Mouse (Mus musculus) hindbrain, embryonic 14.5 days (tissue): Measurements from ENCODE around the gene Gopc. TPM values are rescaled to one million over a fixed set of nuclear protein-coding genes. Genes with fewer than 3 reads are reported as not detected.
"Not testable (repeated sequence)": the region's sequence is repeated elsewhere in the genome, so short reads cannot be mapped to it uniquely, and the experiment has no call there.

Experiments used
- ATAC-seq: fragments of 200-750 bp; cut with Nextera tagmentation; 2 replicates; pipeline ENCODE4 v1.8.0; 2017; ENCODE audit warnings: moderate number of reproducible peaks, mild to moderate bottlenecking, moderate TSS enrichment, moderate library complexity; ENCODE audit not compliant: low FRiP score
- DNase-seq: peaks from one replicate; pipeline ENCODE4 v3.0.0-alpha.2; 2015; ENCODE audit warnings: low spot score
- H3K27ac ChIP-seq: fragments of 300-500 bp; sonication (generic); 2 replicates; pipeline ENCODE4 v1.5.1; 2014; ENCODE audit warnings: mild to moderate bottlenecking, moderate library complexity
- H3K27me3 ChIP-seq: fragments of 300-500 bp; sonication (generic); 2 replicates; pipeline ENCODE4 v1.6.1; 2014; ENCODE audit warnings: mild to moderate bottlenecking, low read length, mixed read lengths; ENCODE audit not compliant: control insufficient read depth, insufficient read depth
- H3K36me3 ChIP-seq: fragments of 300-500 bp; sonication (generic); replicated peaks from 2 replicates; pipeline ENCODE4 v1.6.1; 2014; ENCODE audit not compliant: control insufficient read depth, insufficient read depth
- H3K4me1 ChIP-seq: fragments of 300-500 bp; sonication (generic); replicated peaks from 2 replicates; pipeline ENCODE4 v1.6.1; 2014; ENCODE audit warnings: antibody characterized with exemption, low read length, mixed read lengths; ENCODE audit not compliant: control insufficient read depth, insufficient read depth
- H3K4me2 ChIP-seq: fragments of 300-500 bp; sonication (generic); replicated peaks from 2 replicates; pipeline ENCODE4 v1.6.1; 2014; ENCODE audit warnings: mild to moderate bottlenecking, moderate library complexity
- H3K4me3 ChIP-seq: fragments of 300-500 bp; sonication (generic); replicated peaks from 2 replicates; pipeline ENCODE4 v1.5.1; 2014; ENCODE audit warnings: mild to moderate bottlenecking, low read length
- H3K9ac ChIP-seq: fragments of 300-500 bp; sonication (generic); 2 replicates; pipeline ENCODE4 v1.6.1; 2014
- H3K9me3 ChIP-seq: fragments of 300-500 bp; sonication (generic); 2 replicates; pipeline ENCODE4 v1.6.1; 2016; ENCODE audit warnings: low read length; ENCODE audit not compliant: control insufficient read depth
- WGBS: fragments of 180-500 bp; shearing (Covaris S2); extraction: QIAGEN DNeasy Blood & Tissue Kit; methylation state at CpG from one replicate; pipeline ENCODE4 v1.1.7; 2014; 5-methylcytosine and 5-hydroxymethylcytosine counted together
- polyA plus RNA-seq: library from polyadenylated mRNA; unstranded; fragments of >200 nt; fragmentation: Nextera tagmentation; extraction: Ambion mirVana; gene quantifications from 2 replicates; pipeline ENCODE4 v1.2.1, GENCODE M21; 2014

The Gopc gene
- polyA plus RNA-seq, 1 experiment from 2014 or later = 26.1 TPM

DNA sequence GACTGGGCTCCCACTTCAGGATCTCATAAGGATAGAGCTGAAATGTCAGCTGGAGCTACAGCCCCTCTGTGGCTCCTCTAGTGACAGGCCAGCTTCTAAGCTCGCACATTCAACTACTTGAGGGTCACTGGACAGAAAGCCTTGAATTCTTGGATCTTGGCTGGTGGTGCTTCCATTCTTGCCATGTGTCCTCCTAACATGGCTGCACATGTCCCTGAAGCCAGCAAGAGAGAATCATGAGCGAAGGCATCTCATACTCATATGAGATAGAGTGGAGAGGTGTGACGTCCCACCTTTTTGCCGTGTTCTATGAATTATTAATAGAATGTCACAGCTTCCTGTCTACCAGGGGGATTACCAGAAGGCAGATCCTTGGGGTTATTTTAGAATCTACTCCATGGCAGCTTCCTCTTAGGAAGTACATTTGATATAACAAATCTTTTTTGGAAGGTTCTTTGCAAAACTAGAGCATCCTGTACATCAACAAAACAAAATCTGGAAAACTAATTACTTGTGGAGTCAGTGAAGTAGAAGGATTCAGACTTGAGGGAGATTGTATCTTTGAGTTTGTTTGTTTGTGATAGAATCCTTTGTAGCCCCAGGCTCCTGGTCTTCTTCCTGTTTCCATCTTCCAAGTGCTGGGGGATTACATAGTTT is 87.9 kb downstream of the Gopc start:
- no peaks in the 10 kb centered on the region for H3K9me3 ChIP-seq
- no peak overlapping the region for H3K9ac ChIP-seq
- H3K27me3 ChIP-seq = no peaks in the 10 kb centered on the region
- H3K4me3 ChIP-seq = no peak overlapping the region
- DNase-seq (no peak), ATAC-seq (no peak)
- no peaks in the 10 kb centered on the region for H3K4me1 ChIP-seq
- no peak overlapping the region for H3K4me2 ChIP-seq
- no peak overlapping the region for H3K27ac ChIP-seq
- H3K36me3 ChIP-seq = no peaks in the 10 kb centered on the region
- 85% methylated on average over 4 of the region's 4 CpGs for WGBS

DNA sequence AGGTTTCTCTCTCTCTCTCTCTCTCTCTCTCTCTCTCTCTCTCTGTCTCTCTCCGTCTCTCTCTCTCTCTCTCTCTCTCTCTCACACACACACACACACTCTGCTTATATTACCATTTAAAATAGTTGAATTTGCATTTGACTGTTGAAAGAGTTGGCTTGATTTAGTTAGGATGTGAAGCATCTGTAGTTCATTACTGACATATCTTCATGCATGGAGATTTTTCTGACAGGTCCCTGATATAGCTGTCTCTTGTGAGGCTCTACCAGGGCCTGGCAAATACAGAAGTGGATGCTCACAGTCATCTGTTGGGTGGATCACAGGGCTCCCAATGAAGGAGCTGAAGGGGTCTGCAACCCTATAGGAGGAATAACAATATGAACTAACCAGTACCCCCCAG is 89.5 kb downstream of the Gopc start:
- not testable (repeated sequence) for H3K27ac ChIP-seq, H3K4me2 ChIP-seq, H3K27me3 ChIP-seq, H3K9me3 ChIP-seq, DNase-seq, H3K9ac ChIP-seq, H3K36me3 ChIP-seq, H3K4me1 ChIP-seq, H3K4me3 ChIP-seq, ATAC-seq
- 63% methylated on average over 1 of the region's 1 CpGs for WGBS

DNA sequence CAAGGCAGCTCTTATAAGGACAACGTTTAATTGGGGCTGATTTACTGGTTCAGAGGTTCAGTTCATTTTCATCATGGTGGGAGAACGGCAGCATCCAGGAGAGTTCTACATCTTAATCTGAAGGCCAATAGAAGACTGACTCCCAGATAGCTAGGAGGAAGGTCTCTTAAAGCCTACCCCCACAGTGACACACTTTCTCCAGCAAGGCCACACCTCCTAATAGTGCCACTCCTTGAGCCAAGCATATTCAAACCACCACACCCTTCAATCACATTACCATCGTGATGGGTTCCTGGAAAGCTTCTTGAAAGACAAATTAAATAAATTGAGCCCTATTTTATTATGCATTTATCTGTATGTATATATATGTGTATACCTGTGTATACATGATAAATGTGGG is 92.7 kb downstream of the Gopc start:
- Histone ChIP-seq H3K27me3 (no peaks in the 10 kb centered on the region), H3K36me3 (no peaks in the 10 kb centered on the region), H3K9ac (no peak overlapping the region), H3K4me2 (no peak overlapping the region), H3K4me1 (no peaks in the 10 kb centered on the region), H3K27ac (no peak overlapping the region), H3K4me3 (no peak overlapping the region), H3K9me3 (no peaks in the 10 kb centered on the region)
- ATAC-seq (no peak), DNase-seq (no peak)
- WGBS = 89% methylated on average over 3 of the region's 3 CpGs

DNA sequence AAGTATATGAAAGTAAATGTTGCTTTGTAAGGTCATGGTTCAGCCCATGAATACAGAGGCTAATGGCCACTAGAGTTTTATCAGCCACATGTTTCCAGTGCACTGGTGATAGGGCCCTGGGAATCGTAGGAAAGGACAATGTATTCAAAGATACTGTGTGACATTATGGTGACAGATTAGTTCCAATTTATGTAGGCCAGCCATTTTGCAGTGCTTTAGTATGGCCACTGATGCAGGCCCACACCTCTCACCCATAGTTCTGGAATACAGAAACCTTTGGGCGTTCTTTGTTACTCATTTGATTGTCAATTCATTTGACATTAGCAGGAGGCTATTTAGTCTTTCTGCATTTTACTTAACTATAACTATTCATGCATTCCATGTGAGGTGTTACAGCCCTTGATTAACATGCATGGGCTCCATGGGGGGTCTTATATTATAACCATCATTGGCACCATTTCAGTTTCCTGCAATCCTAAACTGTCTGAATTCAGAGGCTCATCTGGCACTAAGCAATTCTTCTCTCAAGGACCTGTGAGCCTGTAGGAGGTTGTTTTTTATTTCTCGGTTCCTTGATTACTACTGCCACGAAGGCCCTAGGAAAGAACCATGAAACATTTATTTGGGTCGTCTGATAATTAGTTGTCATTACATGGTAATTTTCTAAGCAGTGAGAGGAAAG is 93.9 kb downstream of the Gopc start:
- H3K9ac ChIP-seq = no peak overlapping the region
- H3K9me3 ChIP-seq = no peaks in the 10 kb centered on the region
- no peaks in the 10 kb centered on the region for H3K36me3 ChIP-seq
- peak overlapping the region; percentile 57; the same call in 1 of the 2 replicates for H3K27ac ChIP-seq
- ATAC-seq = peak; percentile 75
- H3K27me3 ChIP-seq = no peaks in the 10 kb centered on the region
- DNase-seq = no peak
- H3K4me1 ChIP-seq = no peaks in the 10 kb centered on the region
- no peak overlapping the region for H3K4me3 ChIP-seq
- no peak overlapping the region for H3K4me2 ChIP-seq
- 63% methylated on average over 5 of the region's 5 CpGs for WGBS

Other genes with a start within 250 kb of the Gopc start
- 0.04 TPM in 1 of 2 replicates, not detected in the other for gene Ros1, start 186.9 kb downstream of the Gopc start, polyA plus RNA-seq
- gene Dcbld1, start 148.5 kb downstream of the Gopc start, polyA plus RNA-seq = 21.8 and 23.6 TPM in 2 replicates
- not detected in 2 replicates for gene Gm26741, start 23.4 kb downstream of the Gopc start, polyA plus RNA-seq
- gene Nepn, start 6.8 kb upstream of the Gopc start, polyA plus RNA-seq = not detected in 2 replicates
- gene Nus1, start 35.4 kb upstream of the Gopc start, polyA plus RNA-seq = 24.8 and 25.1 TPM in 2 replicates